Mouse (Mus musculus): Measurements from ENCODE around the gene Uvssa.

Gene Uvssa

GRCm38 (mm10) chr5:33442927-33443710 lies 64.8 kb downstream of the Uvssa start:
- DNase-seq (ENCODE audit: low spot score), result peak; percentile 46

GRCm38 (mm10) chr5:33443794-33444193 lies 65.4 kb downstream of the Uvssa start:
- DNase-seq (ENCODE audit: low spot score), result no peak

- no peak for DNase-seq (ENCODE audit: low spot score)
These were observed 77.4 kb downstream of the Uvssa start for GRCm38 (mm10) chr5:33455737-33456136.

GRCm38 (mm10) chr5:33458132-33458622 lies 79.8 kb downstream of the Uvssa start:
- DNase-seq (ENCODE audit: low spot score), result no peak

- DNase-seq (ENCODE audit: low spot score), result no peak
These were observed 80.8 kb downstream of the Uvssa start for GRCm38 (mm10) chr5:33459111-33459510.

GRCm38 (mm10) chr5:33464390-33464789 lies 86.0 kb downstream of the Uvssa start:
- no peak for DNase-seq (ENCODE audit: low spot score)

GRCm38 (mm10) chr5:33465464-33465863 lies 87.1 kb downstream of the Uvssa start:
- DNase-seq (ENCODE audit: low spot score), result no peak

All from spleen, adult 12 weeks (tissue).